Mouse (Mus musculus) heart, embryonic 16.5 days (tissue): ENCODE results near the gene Clta. TPM values are rescaled to one million over a fixed set of nuclear protein-coding genes. Genes with fewer than 3 reads are reported as not detected.

Experiments used
- ATAC-seq: fragments of 200-750 bp; cut with Nextera tagmentation; replicated peaks from 2 replicates; pipeline ENCODE4 v1.8.0; 2017; ENCODE audit warnings: moderate number of reproducible peaks; ENCODE audit not compliant: insufficient read depth, low FRiP score; ENCODE audit errors: extremely low read depth
- H3K27ac ChIP-seq: fragments of 300-500 bp; sonication (generic); 2 replicates; pipeline ENCODE4 v1.5.1; 2014; ENCODE audit warnings: mild to moderate bottlenecking, low read length, control low read depth, moderate library complexity
- H3K27me3 ChIP-seq: fragments of 300-500 bp; sonication (generic); 2 replicates; pipeline ENCODE4 v1.6.1; 2014; ENCODE audit warnings: low read length, mixed read lengths; ENCODE audit not compliant: control insufficient read depth, insufficient read depth
- H3K36me3 ChIP-seq: fragments of 300-500 bp; sonication (generic); 2 replicates; pipeline ENCODE4 v1.6.1; 2014; ENCODE audit not compliant: control insufficient read depth, insufficient read depth
- H3K4me1 ChIP-seq: fragments of 300-500 bp; sonication (generic); 2 replicates; pipeline ENCODE4 v1.6.1; 2014; ENCODE audit warnings: low read length, mixed read lengths; ENCODE audit not compliant: control insufficient read depth, insufficient read depth
- H3K4me2 ChIP-seq: fragments of 300-500 bp; sonication (generic); 2 replicates; pipeline ENCODE4 v1.6.1; 2014; ENCODE audit warnings: low read depth, mild to moderate bottlenecking, control low read depth, low read length
- H3K4me3 ChIP-seq: fragments of 300-500 bp; sonication (generic); 2 replicates; pipeline ENCODE4 v1.5.1; 2014; ENCODE audit warnings: mild to moderate bottlenecking, control low read depth, low read length
- H3K9ac ChIP-seq: fragments of 300-500 bp; sonication (generic); 2 replicates; pipeline ENCODE4 v1.6.1; 2014; ENCODE audit warnings: low read length, control low read depth
- H3K9me3 ChIP-seq: fragments of 300-500 bp; sonication (generic); replicated peaks from 2 replicates; pipeline ENCODE4 v1.6.1; 2016; ENCODE audit warnings: low read length; ENCODE audit not compliant: control insufficient read depth
- WGBS: fragments of 180-500 bp; shearing (Covaris S2); extraction: QIAGEN DNeasy Blood & Tissue Kit; methylation state at CpG from one replicate; pipeline ENCODE4 v1.1.7; 2014; 5-methylcytosine and 5-hydroxymethylcytosine counted together
- polyA plus RNA-seq: library from polyadenylated mRNA; unstranded; fragments of >200 nt; fragmentation: Nextera tagmentation; extraction: Ambion mirVana; gene quantifications from 2 replicates; pipeline ENCODE4 v1.2.1, GENCODE M21; 2015

Clta gene
- 134 and 150 TPM in 2 replicates for polyA plus RNA-seq

DNA sequence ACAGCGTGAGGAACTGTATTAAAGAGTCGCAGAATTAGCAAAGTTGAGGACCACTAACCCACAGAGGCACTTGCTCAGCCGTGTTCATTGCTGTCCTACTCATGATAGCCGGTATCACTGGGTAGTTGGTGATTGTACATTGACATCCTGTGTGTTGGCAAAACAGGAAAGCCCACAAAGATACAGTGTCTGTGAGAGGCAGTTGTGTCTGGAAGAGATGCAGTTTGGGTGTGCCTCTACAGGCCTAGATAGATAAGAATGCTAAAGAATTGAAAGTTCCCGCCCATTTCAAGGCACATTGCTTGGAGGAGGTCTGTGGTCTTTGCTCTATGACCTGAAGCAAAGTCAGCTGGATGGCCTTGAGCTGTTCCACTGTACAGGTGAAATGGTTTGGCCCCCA is at the start of gene Clta:
Gene Clta, plus strand, starts transcription at position 327 of the 400 bp plus-strand sequence.
- H3K4me3 ChIP-seq, result no peak within 1 kb of the TSS
- no peaks in the 10 kb centered on the region for H3K36me3 ChIP-seq
- H3K9me3 ChIP-seq, result no peaks in the 10 kb centered on the region
- ATAC-seq, result no peak
- no peak within 1 kb of the TSS for H3K27ac ChIP-seq
- WGBS, result 78% methylated on average over 5 of the region's 5 CpGs
- H3K9ac ChIP-seq, result no peak within 1 kb of the TSS
- no peaks in the 10 kb centered on the region for H3K27me3 ChIP-seq
- no peaks in the 10 kb centered on the region for H3K4me1 ChIP-seq
- no peak within 1 kb of the TSS for H3K4me2 ChIP-seq

DNA sequence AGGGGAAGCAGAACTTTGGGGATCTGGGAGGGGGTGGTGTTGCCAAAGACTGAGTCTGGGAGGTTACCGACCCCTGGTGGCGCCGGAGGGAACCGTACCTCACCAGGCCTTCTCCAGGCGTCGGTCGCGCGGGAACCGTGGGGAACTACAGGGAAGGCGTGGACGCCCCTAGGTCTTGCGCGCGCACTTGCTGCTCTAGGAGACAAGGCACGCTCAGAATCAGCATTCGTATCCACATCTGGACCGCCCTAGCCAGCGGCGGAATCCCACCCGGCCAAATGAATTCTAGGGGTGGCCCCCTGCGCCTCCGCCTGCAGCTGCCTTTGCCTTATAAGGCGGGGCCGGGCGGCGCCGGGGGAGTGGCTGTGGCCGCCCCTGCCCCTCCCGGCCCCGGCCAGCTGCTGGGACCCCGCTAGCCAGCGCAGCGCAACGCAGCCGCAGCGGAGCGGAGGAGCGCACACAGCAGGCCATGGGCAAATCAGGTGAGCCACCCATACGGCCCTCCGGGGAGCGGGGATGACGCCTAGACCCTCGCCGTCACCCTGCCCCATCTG is 46.9 kb upstream of the Clta start, which contains the start of gene Glipr2:
Gene Glipr2, plus strand, starts transcription at position 110 of the 554 bp plus-strand sequence.
- Histone ChIP-seq H3K4me3 (peak within 1 kb of the TSS; percentile 66), H3K27ac (peak within 1 kb of the TSS; percentile 50), H3K4me2 (peak within 1 kb of the TSS; percentile 95), H3K36me3 (no peaks in the 10 kb centered on the region), H3K9me3 (no peaks in the 10 kb centered on the region), H3K4me1 (peaks cover 13% of the 10 kb centered on the region), H3K27me3 (no peaks in the 10 kb centered on the region), H3K9ac (peak within 1 kb of the TSS; percentile 75)
- ATAC-seq, result peak; percentile 92
- under 1% methylated on average over 45 of the region's 45 CpGs for WGBS

DNA sequence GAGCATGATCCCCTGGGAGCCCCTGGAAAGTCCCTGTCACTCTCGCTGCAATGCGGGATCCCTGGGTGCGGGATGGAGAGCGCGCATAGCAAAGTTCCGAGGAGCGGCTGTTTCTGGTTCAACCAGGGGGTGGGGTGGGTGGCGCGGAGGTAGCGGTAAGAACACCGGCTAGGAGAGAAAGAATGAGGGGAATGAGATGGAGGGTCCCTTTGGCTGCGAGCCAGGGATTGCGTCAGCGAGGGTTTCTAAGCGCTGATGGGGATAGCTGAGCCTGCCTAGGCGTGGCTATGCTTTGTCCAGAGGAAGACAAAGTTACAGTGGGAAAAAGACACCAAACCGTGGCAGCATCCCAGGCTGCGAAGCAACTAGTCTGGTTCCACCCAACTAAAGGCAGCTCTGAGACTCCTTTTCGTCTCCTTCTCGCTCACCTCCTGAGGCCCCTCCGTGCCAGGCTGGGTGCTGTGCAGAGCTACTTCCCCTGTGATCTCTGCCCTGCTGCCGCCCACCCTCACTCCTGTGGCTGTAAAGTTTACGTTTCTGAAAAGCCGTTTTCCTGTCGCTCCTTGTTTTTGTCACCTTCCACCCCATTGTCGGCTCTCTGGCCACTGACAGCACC is 46.3 kb upstream of the Clta start:
- under 1% methylated on average over 26 of the region's 26 CpGs for WGBS

DNA sequence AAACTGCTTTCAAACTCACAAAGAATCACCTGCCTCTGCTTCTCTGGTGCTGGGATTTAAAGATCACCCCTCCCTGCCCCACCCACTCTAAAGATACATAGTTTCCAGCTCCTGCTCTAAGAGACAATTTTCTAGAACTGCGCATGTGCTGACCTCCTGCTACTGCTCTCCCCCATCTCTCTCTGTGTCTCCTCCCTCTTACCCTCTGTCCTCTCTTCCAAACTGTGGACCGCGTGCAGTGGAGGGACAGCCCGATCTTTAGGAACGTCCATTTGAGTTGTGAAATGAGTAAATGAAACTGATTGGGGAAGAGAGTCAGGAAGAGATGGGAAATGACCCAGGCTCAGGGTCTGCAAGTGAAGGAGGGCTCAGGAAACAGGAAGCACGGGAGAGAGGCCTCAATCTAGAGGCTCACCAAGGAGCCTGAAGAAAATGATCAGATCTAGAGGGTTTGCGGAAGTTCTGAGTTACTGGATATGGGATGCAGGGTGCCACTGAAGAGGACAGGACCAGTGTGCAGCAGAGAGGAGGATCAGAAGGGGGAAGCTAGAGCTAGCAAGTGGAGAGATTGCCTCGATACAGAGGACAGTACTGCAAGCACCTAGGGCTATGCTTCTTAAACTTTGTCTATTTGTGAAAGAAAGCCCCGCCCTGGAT is 44.6 kb upstream of the Clta start:
- Histone ChIP-seq H3K4me1 (peaks cover 21% of the 10 kb centered on the region), H3K27ac (no peak overlapping the region), H3K36me3 (no peaks in the 10 kb centered on the region), H3K9me3 (no peaks in the 10 kb centered on the region), H3K9ac (peak overlapping the region; percentile 30), H3K4me3 (peak overlapping the region; percentile 11; the same call in 1 of the 2 replicates), H3K4me2 (peak overlapping the region; percentile 95), H3K27me3 (no peaks in the 10 kb centered on the region)
- WGBS, result 49% methylated on average over 9 of the region's 9 CpGs
- no peak for ATAC-seq

More for the DNA sequence above, 46.3 kb upstream of the Clta start:
- Histone ChIP-seq H3K4me2 (peak overlapping the region; percentile 95), H3K27ac (peak overlapping the region; percentile 50), H3K27me3 (no peaks in the 10 kb centered on the region), H3K9ac (peak overlapping the region; percentile 75), H3K4me1 (peaks cover 13% of the 10 kb centered on the region), H3K4me3 (peak overlapping the region; percentile 66), H3K9me3 (no peaks in the 10 kb centered on the region), H3K36me3 (no peaks in the 10 kb centered on the region)
- peak; percentile 44 for ATAC-seq

GRCm38 (mm10) chr4:43960207-43960606 is 44.0 kb upstream of the Clta start:
- peaks cover 22% of the 10 kb centered on the region for H3K4me1 ChIP-seq
- H3K9ac ChIP-seq, result no peak overlapping the region
- no peak for ATAC-seq
- no peak overlapping the region for H3K4me3 ChIP-seq
- no peak overlapping the region for H3K27ac ChIP-seq
- H3K9me3 ChIP-seq, result no peaks in the 10 kb centered on the region
- no peaks in the 10 kb centered on the region for H3K36me3 ChIP-seq
- H3K27me3 ChIP-seq, result no peaks in the 10 kb centered on the region
- peak overlapping the region; percentile 95 for H3K4me2 ChIP-seq
- 68% methylated on average over 6 of the region's 6 CpGs for WGBS

DNA sequence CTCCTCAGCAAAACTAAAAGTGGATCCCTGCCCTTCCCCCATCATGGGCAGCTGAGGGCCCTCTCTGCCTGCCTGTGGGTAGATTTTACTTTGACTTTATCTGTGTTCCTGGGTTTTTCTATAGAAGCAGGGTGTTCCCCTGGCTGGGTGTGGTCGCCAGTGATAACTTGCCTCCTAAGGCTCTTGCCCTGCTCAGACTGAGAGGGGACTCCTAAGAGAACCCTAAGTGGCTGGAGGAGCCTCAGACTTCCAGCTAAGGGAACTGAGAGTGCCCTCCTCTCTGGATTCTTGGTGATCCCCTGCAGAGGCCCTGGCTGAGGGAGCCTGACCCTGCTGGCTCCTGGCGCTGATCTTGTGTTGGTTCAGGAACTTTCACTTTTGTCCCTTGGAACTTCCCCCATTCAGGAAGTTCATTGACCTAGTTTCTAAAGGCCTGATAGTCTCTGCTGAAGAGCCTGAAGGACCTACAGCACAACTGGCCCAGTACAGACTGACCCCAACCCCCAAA is 39.9 kb upstream of the Clta start:
- ATAC-seq, result no peak
- Histone ChIP-seq H3K4me2 (no peak overlapping the region), H3K4me3 (no peak overlapping the region), H3K27ac (no peak overlapping the region), H3K27me3 (no peaks in the 10 kb centered on the region), H3K36me3 (no peaks in the 10 kb centered on the region), H3K9me3 (no peaks in the 10 kb centered on the region), H3K9ac (0 out of 2 replicates have a peak overlapping the region, but pooled peaks have one; percentile 3), H3K4me1 (peaks cover 22% of the 10 kb centered on the region)
- WGBS, result 24% methylated on average over 2 of the region's 2 CpGs

DNA sequence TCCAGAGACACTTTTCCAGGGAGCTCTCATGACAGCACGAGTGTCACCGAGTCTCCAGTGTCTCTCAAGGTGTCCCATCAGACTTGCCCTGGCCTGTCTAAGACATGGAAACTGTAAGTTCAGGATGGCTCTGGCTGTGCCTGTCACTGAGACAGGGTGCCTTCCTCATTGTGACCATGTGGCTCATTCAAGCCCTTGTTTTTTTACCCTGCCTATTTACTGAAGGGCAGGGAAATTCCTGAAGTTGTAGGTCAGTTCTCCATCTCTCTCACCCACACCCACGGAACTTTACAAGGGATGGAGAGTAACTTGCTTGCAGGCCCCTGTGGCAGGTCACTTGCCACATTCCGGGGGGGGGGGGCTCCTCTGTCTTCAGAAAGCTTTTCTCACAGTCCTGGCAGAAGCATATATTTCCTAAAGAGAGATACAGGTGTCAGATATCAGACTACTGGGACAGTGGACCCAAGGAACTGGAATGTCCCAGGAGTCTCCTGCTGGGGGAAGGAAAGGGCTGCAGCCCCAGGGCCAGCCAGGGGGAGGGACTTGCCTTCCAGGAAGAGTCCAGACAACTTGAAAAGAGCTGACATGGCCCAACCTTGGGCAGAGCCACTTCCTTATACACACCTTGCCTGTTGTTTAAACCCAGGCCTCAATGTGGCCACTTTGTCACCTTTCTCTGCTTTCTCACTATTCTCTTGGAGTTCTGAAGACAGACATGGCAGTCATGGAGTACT is 39.1 kb upstream of the Clta start:
- no peak for ATAC-seq
- Histone ChIP-seq H3K4me1 (peaks cover 21% of the 10 kb centered on the region), H3K27ac (no peak overlapping the region), H3K27me3 (no peaks in the 10 kb centered on the region), H3K4me3 (no peak overlapping the region), H3K4me2 (no peak overlapping the region), H3K9ac (no peak overlapping the region), H3K36me3 (no peaks in the 10 kb centered on the region), H3K9me3 (no peaks in the 10 kb centered on the region)
- 42% methylated on average over 4 of the region's 4 CpGs for WGBS

DNA sequence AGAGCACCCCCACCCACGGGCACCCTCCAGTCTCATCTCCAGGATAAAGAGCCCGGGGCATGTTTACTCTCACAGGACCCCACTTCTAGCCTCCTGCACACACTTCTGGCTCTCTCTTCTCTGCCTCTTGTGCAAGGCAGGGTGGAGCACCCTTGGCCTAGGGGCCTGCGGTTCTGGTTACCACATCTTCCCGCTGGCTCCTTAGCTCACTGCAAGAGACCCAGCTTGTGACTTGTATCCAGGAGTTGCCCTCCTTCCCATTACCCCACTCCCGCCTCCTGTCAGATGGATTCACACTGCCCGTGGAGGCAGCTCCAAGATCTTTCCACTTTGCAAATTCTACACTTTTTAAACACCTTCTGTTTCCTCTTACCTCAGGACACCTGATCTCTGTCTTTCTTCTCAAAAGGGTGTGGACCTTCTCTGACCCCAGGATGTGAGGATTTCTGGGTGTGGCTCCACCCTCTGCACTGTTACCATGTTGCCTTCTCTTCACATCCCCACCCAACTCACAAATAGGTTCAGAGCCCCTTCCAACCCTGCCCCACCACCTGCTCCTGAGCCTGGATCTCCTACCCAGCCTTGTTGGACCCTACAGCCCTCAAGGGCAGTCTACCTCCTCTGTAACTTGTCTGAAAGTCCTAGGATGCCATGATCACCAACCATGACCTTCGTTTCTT is 38.3 kb upstream of the Clta start:
- Histone ChIP-seq H3K27me3 (no peaks in the 10 kb centered on the region), H3K9me3 (no peaks in the 10 kb centered on the region), H3K4me2 (no peak overlapping the region), H3K9ac (no peak overlapping the region), H3K4me3 (no peak overlapping the region), H3K36me3 (no peaks in the 10 kb centered on the region), H3K4me1 (peaks cover 21% of the 10 kb centered on the region), H3K27ac (no peak overlapping the region)
- 85% methylated on average over 7 of the region's 7 CpGs for WGBS
- no peak for ATAC-seq
